Mouse (Mus musculus) heart, embryonic 11.5 days (tissue): ENCODE results near the gene Coa7. TPM values are rescaled to one million over a fixed set of nuclear protein-coding genes. Genes with fewer than 3 reads are reported as not detected.

ENCODE experiments used
- ATAC-seq: fragments of 200-750 bp; cut with Nextera tagmentation; replicated peaks from 2 replicates; pipeline ENCODE4 v1.8.0; 2017; ENCODE audit warnings: moderate library complexity; ENCODE audit not compliant: insufficient number of reproducible peaks, low FRiP score, low TSS enrichment
- H3K27ac ChIP-seq: fragments of 300-500 bp; sonication (generic); 2 replicates; pipeline ENCODE4 v1.5.1; 2014; ENCODE audit warnings: mild to moderate bottlenecking, low read depth, low read length
- H3K27me3 ChIP-seq: fragments of 300-500 bp; sonication (generic); 2 replicates; pipeline ENCODE4 v1.6.1; 2014; ENCODE audit warnings: mild to moderate bottlenecking, low read length, mixed read lengths; ENCODE audit not compliant: control insufficient read depth, insufficient read depth
- H3K36me3 ChIP-seq: fragments of 300-500 bp; sonication (generic); 2 replicates; pipeline ENCODE4 v1.6.1; 2014; ENCODE audit warnings: mild to moderate bottlenecking, low read length, moderate library complexity, mixed read lengths; ENCODE audit not compliant: control insufficient read depth, insufficient read depth
- H3K4me1 ChIP-seq: fragments of 300-500 bp; sonication (generic); 2 replicates; pipeline ENCODE4 v1.6.1; 2014; ENCODE audit warnings: low read length; ENCODE audit not compliant: control insufficient read depth, insufficient read depth
- H3K4me2 ChIP-seq: fragments of 300-500 bp; sonication (generic); 2 replicates; pipeline ENCODE4 v1.6.1; 2014; ENCODE audit warnings: mild to moderate bottlenecking, moderate library complexity
- H3K4me3 ChIP-seq: fragments of 300-500 bp; sonication (generic); 2 replicates; pipeline ENCODE4 v1.5.1; 2014; ENCODE audit warnings: low read depth, low read length
- H3K9ac ChIP-seq: fragments of 300-500 bp; sonication (generic); 2 replicates; pipeline ENCODE4 v1.6.1; 2014; ENCODE audit warnings: mild to moderate bottlenecking, low read depth, low read length, moderate library complexity
- H3K9me3 ChIP-seq: fragments of 300-500 bp; sonication (generic); replicated peaks from 2 replicates; pipeline ENCODE4 v1.6.1; 2016; ENCODE audit warnings: low read length; ENCODE audit not compliant: control insufficient read depth
- WGBS: fragments of 180-500 bp; shearing (Covaris S2); extraction: QIAGEN DNeasy Blood & Tissue Kit; methylation state at CpG from one replicate; pipeline ENCODE4 v1.1.7; 2014; ENCODE audit not compliant: insufficient replicate concordance; 5-methylcytosine and 5-hydroxymethylcytosine counted together
- polyA plus RNA-seq: library from polyadenylated mRNA; unstranded; fragments of >200 nt; fragmentation: Nextera tagmentation; extraction: Ambion mirVana; gene quantifications from 2 replicates; pipeline ENCODE4 v1.2.1, GENCODE M21; 2014

Gene Coa7
- polyA plus RNA-seq, 1 experiment from 2014 or later = 44.3 TPM

- Histone ChIP-seq H3K9ac (0 out of 2 replicates have a peak overlapping the region, but pooled peaks have one; percentile 59), H3K36me3 (no peaks in the 10 kb centered on the region), H3K27ac (peak overlapping the region; percentile 92), H3K27me3 (no peaks in the 10 kb centered on the region), H3K9me3 (no peaks in the 10 kb centered on the region), H3K4me3 (no peak overlapping the region), H3K4me1 (peaks cover 40% of the 10 kb centered on the region), H3K4me2 (peak overlapping the region; percentile 41)
- 17% methylated on average over 7 of the region's 7 CpGs for WGBS
- ATAC-seq = no peak
These were observed 35.6 kb downstream of the Coa7 start for GRCm38 (mm10) chr4:108363355-108364110.

DNA sequence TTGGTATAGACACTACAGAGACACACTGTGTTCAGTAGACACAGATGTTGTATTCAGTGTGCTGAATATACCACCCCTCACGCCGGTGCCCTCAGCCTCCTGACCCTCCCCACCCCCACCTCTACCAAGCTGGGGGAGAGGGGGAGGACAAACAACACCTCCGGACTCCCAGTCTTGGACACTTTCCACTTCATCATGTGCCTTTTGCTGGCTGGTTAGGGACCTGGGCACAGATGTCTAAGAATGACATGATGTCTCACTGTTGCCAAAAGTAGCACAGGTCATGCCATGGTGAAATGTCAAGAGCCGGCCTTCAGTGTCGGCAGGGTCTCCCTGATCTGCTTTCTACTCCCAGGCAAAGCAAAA lies 36.2 kb downstream of the Coa7 start:
- Histone ChIP-seq H3K27ac (peak overlapping the region; percentile 92), H3K4me2 (no peak overlapping the region)

GRCm38 (mm10) chr4:108369254-108369653 lies 41.3 kb downstream of the Coa7 start:
- no peaks in the 10 kb centered on the region for H3K27me3 ChIP-seq
- H3K4me3 ChIP-seq = no peak overlapping the region
- 26% methylated on average over 5 of the region's 5 CpGs for WGBS
- ATAC-seq = no peak
- no peaks in the 10 kb centered on the region for H3K9me3 ChIP-seq
- H3K4me2 ChIP-seq = no peak overlapping the region
- H3K27ac ChIP-seq = no peak overlapping the region
- H3K4me1 ChIP-seq = peaks cover 3% of the 10 kb centered on the region
- H3K36me3 ChIP-seq = no peaks in the 10 kb centered on the region
- no peak overlapping the region for H3K9ac ChIP-seq

More for the DNA sequence above, 36.2 kb downstream of the Coa7 start:
- Histone ChIP-seq H3K36me3 (no peaks in the 10 kb centered on the region), H3K9me3 (no peaks in the 10 kb centered on the region), H3K4me1 (peaks cover 35% of the 10 kb centered on the region), H3K27me3 (no peaks in the 10 kb centered on the region), H3K9ac (no peak overlapping the region), H3K4me3 (no peak overlapping the region)
- ATAC-seq = no peak
- 14% methylated on average over 5 of the region's 5 CpGs for WGBS

DNA sequence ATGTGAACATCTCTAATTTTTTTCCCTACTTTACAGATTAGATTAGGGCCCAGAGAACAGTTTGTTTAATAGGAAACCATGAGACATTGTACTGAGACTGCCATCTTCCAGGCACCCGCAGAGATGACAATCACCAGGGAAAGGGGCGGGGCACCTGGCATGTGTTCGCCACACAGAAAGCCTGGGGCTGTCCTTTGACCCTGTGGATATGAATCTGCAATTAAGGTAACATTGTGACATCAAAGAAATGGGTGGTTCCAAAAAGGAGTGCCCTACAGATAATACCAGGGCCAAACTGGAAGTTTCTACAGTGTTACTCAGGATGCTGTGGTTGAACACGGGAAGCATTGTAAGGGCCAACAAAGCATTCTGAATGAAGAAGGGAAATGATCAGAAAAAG lies 42.5 kb downstream of the Coa7 start:
- H3K9me3 ChIP-seq = no peaks in the 10 kb centered on the region
- 66% methylated on average over 4 of the region's 4 CpGs for WGBS
- H3K27me3 ChIP-seq = no peaks in the 10 kb centered on the region
- no peaks in the 10 kb centered on the region for H3K36me3 ChIP-seq
- no peaks in the 10 kb centered on the region; the same call in 1 of the 2 replicates for H3K4me1 ChIP-seq
- no peak overlapping the region for H3K9ac ChIP-seq
- no peak overlapping the region for H3K27ac ChIP-seq
- H3K4me3 ChIP-seq = no peak overlapping the region
- H3K4me2 ChIP-seq = no peak overlapping the region
- ATAC-seq = no peak

DNA sequence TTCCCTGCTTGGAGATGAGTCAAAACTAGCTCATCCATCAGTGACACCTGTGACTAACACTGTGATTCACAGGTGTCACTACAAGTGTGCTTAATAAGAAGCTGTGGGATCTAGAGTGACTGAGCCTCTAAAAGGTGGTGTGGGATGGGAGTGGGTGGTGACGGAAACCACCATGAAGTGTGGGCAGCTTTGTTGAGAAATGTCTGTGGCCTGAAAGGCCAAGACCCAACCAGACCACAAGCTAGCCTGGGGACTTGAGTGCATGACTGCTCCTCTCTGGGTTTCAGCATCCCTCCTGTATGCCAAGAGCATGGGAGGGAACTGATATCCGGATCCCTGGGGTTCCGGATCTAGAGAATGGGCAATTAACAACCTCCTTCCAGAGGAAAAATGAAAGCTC lies 43.5 kb downstream of the Coa7 start:
- Histone ChIP-seq H3K4me3 (no peak overlapping the region), H3K9ac (no peak overlapping the region), H3K9me3 (no peaks in the 10 kb centered on the region), H3K27me3 (no peaks in the 10 kb centered on the region), H3K36me3 (no peaks in the 10 kb centered on the region), H3K4me2 (no peak overlapping the region), H3K27ac (no peak overlapping the region), H3K4me1 (no peaks in the 10 kb centered on the region; the same call in 1 of the 2 replicates)
- 80% methylated on average over 3 of the region's 3 CpGs for WGBS
- no peak for ATAC-seq

GRCm38 (mm10) chr4:108372166-108372565 lies 44.2 kb downstream of the Coa7 start:
- Histone ChIP-seq H3K36me3 (no peaks in the 10 kb centered on the region), H3K27ac (no peak overlapping the region), H3K9me3 (no peaks in the 10 kb centered on the region), H3K9ac (no peak overlapping the region), H3K4me3 (no peak overlapping the region), H3K4me2 (no peak overlapping the region), H3K4me1 (no peaks in the 10 kb centered on the region; the same call in 1 of the 2 replicates), H3K27me3 (no peaks in the 10 kb centered on the region)
- 25% methylated on average over 3 of the region's 3 CpGs for WGBS
- ATAC-seq = no peak

DNA sequence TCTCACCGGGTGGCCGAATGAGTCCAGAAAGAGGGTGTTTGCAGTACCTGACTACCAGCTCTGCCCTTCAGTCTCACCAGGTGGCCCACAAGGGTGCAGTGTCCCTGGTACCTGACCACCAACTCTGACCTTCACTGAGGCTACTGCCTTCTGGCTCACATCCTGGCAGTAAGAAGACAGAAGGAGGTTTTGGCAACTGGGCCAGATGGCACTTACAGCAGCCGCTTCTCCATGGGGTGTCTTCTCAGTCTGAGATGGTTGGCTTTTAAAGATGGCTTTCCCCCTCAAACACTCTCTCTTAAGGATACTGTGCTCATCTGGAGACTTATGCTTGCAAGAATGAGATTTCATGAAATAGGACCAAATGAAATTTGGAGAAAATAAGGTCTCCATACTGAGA lies 51.5 kb downstream of the Coa7 start:
- no peak overlapping the region for H3K4me3 ChIP-seq
- H3K4me2 ChIP-seq = no peak overlapping the region
- H3K9ac ChIP-seq = no peak overlapping the region
- H3K27ac ChIP-seq = no peak overlapping the region
- peaks cover 4% of the 10 kb centered on the region; the same call in 1 of the 2 replicates for H3K27me3 ChIP-seq
- no peak for ATAC-seq
- H3K4me1 ChIP-seq = peaks cover 8% of the 10 kb centered on the region; the same call in 1 of the 2 replicates
- 81% methylated on average over 3 of the region's 3 CpGs for WGBS
- H3K9me3 ChIP-seq = no peaks in the 10 kb centered on the region
- H3K36me3 ChIP-seq = no peaks in the 10 kb centered on the region

- no peaks in the 10 kb centered on the region for H3K36me3 ChIP-seq
- ATAC-seq = no peak; the same call in 1 of the 2 replicates
- 0% methylated on average over 1 of the region's 1 CpGs for WGBS
- H3K4me1 ChIP-seq = peaks cover 8% of the 10 kb centered on the region; the same call in 1 of the 2 replicates
- no peak overlapping the region for H3K9ac ChIP-seq
- H3K27ac ChIP-seq = no peak overlapping the region
- H3K27me3 ChIP-seq = peaks cover 4% of the 10 kb centered on the region; the same call in 1 of the 2 replicates
- no peak overlapping the region for H3K4me2 ChIP-seq
- no peak overlapping the region for H3K4me3 ChIP-seq
- no peaks in the 10 kb centered on the region for H3K9me3 ChIP-seq
These were observed 52.2 kb downstream of the Coa7 start for GRCm38 (mm10) chr4:108380146-108380545.
